Mouse (Mus musculus) embryo, embryonic 9.5 days (tissue): Measurements from ENCODE around the gene Sppl3.
"Not testable (repeated sequence)": the region's sequence is repeated elsewhere in the genome, so short reads cannot be mapped to it uniquely, and the experiment has no call there.

Source experiments
- DNase-seq: peaks from one replicate; pipeline ENCODE4 v3.0.0-alpha.2; 2017; ENCODE audit errors: extremely low spot score

Sppl3 gene

DNA sequence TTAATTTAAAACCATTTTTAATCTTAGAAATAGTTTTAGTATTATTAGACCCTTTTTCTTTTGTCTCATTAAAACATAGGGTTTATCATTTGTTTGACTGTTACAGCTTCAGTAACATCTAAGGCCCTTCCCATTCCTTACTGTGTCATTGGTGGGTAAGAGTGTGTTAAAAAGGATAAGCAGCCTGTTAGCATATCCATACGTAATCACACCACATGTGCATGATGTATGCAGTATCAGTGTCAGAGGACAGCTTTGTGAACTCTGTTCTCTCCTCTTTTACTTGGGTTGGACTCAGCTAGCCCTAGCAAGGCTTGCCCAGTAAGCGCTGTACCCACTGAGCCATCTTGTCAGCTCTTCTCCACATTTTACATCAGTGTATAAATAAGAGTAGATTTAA, 26.2 kb downstream of the Sppl3 start:
- no peak for DNase-seq

DNA sequence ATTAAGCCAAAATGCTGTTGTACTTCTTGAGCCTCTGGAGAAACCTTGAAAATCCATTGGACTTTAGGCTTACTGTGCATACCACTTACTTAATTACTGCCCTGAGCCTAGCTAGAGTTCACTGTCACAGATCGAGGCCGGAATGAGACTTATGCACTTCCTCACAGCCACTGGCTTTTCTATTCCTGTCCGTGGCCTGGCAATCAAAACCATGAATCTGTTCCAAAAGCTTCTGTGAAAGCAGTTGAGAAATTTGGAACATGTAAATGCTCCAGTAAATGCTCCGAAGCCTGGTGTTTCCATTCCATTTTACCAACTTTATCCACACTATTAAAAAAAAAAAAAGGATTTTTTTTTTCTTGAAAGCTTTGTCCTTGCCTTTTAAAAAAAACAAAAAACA, 29.8 kb downstream of the Sppl3 start:
- DNase-seq, result no peak

DNA sequence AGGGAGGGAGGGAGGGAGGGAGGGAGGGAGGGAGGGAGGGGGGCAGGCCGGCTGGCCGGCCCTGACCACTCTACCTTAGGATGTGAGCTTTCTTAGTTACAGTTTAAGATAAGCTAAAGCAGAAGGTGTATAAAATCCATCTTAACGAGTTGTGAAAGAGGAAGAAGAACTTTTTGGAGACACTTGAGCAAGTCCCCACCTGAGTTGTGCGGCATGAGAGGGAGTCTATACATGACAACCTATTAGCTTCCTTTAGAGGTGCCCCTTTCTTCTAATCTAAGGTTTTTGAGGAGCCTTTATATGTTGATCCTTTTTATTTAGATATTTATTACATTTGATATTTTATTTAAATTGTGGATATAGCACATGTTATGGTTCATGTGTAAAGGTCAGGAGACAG, 32.7 kb downstream of the Sppl3 start:
- DNase-seq, result no peak

DNA sequence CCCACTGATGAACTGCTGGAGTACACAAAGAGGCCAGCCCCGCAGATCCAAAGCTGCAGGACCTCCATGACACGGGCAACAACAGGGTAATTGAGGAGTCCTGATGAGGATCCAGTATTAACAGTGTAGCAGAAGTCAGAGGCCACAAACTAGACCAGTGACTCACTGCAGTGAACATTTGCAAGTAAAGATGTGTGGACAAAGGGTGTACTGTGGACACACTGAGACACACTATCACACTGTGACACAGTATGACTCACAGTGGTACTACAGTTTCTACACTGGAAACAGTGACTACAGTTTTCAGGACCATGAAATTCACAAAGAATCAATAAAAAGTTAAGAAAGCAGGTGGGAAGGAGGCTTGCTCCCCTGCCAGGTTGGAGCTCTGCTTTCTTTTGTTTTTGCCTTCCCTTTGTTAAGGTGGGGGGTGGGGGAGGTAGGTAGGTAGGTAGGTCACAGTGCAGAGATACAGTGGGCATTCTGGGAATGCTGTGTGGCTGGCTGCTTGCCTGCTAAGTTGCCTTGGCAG, 34.3 kb downstream of the Sppl3 start:
- no peak for DNase-seq

DNA sequence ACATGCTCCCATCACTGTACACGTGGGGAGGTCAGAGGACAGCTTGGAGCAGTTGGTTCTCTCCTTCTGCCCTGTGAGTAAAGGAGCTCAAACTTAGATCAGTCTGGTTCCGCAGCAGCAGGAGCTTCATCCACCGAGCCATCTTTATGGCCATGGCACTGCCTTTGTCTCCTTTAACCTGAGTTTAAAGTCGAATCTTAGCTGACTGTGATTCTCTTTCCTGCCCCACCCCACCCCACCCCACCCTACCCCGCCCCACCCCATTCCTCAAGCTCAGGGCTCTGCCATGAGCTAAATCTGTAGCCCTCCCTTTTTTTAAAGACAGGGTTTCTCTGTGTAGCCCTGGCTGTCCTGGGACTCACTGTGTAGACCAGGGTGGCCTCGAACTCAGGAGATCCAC, 38.8 kb downstream of the Sppl3 start:
- no peak for DNase-seq

DNA sequence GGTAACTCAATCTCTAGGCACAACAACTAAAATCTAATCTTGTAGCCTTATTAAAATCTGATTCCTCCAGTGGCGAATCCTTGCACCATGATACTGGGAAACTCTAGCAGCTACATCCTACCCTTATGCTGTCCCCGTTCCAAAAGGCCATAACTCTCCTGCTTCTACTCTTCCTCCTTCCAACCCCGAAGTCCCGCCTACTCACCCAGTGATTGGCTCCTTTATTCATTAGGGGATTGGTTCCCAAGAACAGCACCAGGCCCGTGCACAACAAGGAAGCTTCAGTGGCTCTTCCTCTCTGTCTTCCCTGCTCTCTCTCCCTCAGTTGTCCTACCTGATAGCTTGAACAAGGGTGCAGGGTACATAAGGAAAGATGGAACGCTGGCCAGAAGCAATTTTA, 39.8 kb downstream of the Sppl3 start:
- DNase-seq, result no peak

DNA sequence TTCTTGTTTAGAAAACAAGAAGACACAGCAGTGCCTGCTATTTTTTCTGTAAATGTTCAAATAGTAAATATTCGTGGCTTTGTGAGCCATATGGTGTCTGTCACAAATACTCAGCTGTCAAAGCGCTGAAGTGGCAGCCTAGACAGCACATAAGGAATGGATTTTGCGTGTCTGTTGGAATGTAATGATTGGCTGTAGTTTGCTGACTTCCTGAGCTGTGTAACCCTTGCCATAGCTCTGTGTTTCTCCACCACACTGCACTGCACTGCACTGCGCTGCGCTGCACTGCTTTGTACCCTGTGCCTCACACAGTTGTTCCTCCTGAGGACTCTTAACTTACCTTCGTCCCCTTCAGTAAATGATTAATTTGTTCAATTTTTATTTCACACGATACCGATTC, 41.6 kb downstream of the Sppl3 start:
- DNase-seq, result no peak

DNA sequence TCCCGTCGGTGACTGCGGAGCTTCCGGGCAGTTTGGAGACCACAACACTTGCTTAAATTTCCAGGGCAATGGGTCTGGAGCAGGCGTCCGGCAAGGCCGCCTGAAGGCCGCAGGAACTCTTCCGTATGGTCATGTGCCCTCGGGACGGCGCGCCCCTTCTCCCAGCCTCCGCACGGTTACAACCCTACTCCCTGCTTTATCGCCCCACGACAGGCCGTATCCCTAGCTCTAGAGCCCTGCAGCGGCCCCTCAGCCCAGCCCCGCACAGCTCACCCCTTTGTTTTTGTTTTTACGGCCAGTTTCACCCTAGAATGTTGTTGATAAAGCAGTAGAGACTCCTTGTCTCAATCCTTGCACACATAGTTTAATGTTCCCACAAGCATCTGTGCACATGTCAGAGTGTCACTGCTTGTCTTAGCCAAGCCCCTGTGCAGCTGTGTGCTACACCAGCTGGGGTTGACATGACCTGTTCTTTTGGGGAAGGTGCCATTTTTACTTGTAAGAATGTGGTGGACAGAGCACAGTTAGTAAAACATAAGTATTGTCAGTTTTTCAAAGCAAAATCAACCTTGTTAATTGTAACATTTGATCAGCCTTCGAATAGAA, 43.0 kb downstream of the Sppl3 start:
- no peak for DNase-seq

DNA sequence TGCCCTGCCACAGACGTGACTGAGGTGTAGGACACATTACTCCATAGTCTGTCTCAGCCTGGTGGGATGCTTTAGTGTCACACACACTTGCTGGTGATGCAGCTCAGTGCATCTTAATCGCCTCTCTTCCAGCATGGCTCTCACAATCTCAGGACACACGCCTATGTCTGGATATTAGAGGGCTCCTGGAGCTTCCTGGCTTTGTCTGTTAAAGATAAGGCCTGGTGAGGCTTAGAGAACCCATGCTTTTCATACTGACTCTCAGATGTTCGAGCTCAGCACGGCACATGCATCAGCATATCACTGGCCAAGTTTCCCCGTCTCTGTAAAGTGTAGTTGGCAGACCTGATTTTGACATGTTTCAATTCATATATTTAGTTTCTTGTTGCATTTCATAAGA, 44.5 kb downstream of the Sppl3 start:
- DNase-seq, result no peak

DNA sequence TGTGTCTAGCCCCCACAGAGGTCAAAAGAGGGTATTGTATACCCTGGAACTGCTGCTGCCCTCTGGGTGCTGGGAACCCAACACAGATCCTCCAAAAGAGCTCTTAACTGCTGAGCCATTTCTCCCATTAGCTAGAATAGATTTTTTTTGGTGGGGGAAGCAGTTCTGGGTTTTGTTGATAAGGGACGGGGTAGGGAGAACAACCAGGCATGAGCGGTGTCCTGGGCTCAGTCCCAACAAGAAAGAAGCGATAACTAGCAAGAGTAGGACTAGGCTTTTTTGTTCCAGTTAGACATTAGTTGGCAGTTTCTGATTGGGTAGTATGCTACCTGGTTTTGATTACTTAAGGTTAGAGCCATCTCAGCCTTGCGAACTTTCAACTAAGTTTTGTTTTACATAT, 46.2 kb downstream of the Sppl3 start:
- DNase-seq, result no peak

DNA sequence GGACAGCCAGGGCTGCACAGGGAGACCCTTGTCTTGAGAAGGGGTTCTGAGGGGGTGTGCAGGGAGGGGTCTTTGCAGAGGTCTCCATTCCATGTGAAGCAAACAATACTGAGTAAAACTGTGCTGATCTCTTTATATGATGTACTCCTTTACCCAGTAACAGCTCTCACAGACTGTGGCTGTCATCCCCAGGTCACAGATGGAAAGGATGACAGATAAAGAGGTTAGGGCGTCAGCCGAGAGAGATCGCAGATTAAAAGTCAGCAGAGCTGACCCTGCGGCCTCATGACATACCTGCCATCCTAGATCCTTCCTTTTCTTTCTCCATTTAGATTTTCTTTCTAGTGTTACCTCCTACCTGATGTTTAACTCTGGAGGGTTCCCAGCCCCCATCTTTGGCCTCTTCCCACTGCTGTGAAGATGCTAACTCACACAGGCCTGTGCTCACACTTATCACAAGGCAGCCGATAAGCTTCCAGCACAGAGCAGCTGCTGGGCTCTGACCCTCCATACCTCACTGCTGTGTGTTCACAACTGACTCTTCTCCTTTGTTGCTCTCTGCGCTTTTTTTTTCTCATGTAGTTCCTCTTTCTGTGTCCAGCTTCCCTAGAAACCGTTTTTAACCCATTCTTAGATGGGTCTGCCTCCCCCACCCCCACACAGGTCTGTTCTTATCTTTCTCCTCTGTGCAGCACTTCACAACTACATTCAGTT, 47.8 kb downstream of the Sppl3 start:
- DNase-seq, result no peak

DNA sequence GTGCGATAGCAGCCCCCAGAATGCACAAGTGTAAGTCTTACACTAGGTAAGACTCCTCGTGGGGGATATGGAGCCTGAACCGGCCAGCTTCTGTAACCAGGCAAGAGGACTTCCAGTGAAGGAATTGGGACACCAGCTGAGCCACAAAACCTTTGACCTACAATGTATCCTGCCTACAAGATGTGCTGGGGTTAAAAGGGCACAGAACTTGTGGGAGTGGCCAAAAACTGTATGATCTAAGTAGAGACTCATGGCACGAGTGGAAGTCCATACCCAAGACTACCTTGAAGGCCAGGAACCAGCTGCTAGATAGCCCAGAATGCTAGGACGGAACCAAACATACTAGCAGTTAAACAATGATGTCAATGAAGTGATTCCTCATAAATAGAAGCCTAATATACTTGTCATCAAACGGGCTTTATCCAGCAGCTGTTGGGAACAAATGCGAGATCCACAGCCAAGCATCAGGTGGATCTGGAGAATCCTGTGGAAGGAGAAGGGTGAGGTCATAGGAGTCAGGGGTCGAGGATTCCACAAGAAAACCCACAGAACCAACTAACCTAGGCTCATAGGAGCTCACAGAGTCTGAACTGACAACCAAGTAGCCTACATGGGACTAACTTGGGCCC, 49.2 kb downstream of the Sppl3 start:
- no peak for DNase-seq

DNA sequence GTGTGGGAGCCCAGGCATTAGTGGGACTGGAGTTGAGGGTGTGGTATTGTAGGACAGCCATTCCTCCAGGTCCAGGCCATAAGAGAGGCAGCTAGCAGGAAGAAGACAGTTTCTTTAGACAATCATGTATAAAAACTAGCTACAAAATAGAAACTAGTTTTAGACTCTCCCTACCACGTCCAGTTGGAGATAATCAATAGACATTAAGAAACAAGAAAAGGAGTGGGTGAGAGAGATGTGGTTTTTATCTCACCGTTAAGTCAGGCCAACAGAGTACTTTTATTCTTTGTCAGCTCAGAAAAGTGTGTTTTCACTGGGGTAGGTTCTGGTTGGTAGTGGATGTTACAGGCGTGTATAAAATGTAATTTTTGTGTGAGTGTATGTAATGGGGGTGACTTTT, 50.0 kb downstream of the Sppl3 start:
- no peak for DNase-seq

DNA sequence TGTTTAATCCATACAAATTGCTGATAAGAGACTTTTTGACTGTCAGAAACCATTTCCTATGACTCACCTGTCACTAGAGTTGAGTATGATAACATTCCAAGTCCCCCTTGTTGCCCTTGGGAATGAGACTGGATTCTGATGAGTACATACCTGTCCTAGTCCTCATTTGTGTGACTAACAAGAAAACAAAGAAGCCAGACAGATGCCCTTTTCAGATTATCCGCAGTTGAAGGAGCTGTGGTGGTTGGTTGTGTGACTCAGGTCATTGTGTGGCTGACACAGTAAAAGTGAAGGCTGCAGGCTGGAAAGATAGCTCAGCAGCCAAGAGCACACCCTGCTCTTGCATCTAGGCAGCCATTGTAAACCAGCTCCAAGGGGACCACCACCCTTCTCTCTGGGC, 51.6 kb downstream of the Sppl3 start:
- DNase-seq, result no peak

DNA sequence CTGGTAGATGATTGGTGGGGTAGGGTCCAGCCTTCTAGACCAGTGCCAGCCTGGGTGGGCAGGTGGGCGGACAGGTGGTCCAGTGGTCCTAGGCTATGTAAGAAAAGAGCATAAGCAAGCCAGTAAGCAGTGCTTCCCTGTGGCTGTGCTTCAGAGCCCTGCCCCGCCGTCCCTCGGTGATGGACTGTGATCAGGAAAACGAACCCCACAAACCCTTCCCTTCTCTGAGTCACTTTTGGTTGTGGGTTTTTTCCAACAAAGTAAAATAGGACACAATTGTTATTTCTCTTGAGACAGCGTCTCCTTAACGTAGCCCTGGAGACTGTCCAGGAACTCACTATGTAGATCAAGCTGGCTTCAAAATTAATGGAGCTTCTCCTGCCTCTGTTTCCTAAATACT, 52.5 kb downstream of the Sppl3 start:
- DNase-seq, result no peak

DNA sequence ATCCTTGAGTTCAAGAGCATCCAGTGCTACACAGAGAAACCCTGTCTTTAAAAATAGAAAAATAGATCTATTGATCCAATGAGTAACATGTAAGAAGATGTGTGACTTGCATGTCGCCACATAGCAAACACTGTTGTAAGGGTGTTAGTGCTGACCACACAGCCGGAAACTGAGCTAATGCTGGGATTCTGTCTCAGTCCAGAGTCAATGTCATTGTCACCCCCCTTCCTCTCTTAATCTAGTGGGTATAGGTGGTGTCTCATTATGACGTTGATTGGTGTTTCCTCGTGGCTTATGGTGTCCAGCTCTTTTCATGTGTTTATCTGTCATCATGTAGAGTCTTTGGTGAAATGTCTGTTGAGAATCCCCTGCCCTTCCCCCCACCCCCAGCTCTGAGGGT, 55.3 kb downstream of the Sppl3 start:
- no peak for DNase-seq

DNA sequence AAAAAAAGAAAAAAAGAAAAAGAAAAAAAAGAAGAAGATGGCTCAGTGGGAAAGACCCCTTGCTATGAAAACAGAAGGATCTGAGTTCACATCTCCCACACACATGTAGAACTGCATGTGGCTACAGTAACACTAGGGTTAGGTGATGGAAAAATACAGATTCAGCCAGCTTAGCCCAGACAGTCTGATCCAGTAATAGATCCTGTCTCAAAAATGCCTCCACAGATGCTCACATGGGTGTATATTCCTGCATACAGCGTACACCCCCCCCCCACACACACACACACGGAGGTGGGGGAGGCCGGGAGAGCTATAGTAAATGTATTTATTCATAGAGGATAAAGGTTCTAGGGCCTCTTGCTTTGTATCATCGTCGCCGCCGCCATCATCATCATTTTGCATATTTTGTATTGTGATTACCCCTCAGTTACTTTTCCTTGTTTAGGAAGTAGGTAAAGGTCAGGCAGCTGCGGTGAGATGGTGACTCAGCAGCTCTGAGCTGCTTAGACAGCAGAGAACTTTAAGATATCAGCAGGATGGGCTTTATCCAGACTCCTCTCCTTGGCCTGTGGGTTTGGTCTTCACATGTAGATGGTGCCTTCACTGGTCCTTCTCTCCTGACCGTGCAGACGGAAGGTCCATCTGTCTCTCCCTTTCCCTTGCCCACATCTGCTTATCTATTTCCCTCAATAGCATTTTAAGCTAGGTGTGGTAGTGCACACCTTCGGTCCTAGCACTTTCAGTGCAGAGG, 57.9 kb downstream of the Sppl3 start:
- DNase-seq, result no peak

DNA sequence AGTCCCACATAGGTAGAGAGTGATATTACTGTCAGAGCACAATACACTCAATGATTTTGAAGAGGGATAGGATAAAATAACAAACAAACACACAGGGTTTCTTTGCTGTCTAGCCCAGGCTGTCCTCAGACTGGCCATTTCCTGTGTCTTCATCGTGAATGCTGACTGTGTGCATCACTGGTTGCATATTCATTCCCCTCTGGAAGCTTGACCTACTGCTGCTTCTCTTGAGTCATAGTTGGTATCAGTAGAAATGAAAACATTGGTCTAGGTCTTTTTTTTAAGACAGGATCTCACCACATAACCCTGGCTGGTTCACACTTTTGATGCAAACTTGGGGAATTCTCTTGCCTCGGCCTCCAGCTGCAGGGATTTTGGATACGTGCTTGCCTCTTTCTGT, 58.7 kb downstream of the Sppl3 start:
- DNase-seq, result no peak

DNA sequence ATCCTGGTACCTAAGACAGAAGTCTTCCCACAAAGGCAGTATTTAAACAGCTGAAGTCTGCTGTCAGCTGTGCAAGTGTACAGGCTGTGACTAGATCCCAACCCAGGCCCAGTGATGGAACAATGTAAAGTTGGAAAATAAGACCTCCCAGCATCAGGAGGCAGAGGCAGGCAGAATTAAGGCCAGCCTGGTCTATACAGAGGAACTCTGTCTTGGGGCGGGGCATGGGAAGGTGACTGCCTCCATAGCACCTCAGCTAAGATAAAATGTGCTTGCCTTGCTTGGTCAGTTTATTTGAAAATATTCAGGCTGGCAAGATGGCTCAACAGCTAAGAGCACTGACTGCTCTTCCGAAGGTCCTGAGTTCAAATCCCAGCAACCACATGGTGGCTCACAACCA, 59.5 kb downstream of the Sppl3 start:
- DNase-seq, result no peak

DNA sequence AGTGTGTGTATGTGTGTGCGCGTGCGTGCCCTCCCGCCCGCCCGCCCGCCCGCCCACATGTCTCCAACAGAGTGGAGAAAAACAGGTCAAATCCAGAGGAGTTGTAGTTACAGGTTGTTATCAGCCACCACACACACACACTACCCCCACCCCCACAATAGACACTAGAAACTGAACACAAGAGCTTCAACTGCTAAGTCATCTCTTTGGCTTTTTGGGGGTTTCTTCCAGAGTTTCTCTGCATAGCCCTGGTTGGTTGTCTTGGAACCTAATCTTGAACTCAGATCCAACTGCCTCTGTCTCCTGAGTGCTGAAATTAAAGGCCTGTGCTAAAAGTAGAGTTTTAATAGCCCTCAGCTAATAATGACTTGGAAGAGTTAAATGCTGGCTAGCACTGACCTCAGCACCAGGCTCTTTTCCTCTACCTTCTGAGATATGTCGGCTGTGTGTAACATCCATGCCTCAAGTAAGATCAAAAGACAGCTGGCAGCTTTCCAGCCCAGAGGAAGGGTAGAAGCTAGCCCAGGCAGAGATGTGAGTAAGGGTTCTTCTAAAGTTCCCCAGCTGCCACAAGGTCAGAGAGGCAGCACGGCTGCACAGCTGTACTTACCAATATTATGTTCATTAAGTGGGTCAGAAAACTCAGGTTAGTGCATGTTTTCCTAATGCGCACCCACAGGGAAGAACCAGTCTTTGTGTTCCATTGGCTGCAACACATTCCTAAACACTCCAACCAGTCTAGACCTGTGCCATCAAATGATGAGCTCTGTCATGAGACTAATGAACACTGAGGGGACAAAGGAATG, 60.4 kb downstream of the Sppl3 start:
- no peak for DNase-seq

DNA sequence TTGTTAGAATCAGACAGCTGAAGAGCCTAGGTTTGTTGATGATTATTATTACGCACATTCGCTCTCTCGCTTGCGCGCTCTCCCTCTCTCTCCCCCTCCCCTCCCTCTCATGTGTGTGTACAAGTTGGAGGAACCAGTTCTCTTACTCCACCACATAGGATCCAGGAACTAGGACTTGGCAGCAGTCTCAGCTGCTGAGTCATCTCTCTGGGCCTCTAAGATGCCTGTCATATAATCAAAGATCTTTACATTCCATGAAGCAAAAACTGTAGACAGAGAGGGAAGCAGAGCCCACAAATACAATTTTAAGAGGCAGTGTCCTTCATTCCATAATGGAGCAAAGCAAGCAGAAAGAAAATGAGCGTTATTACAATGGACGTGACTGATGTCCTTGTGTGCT, 61.2 kb downstream of the Sppl3 start:
- DNase-seq, result no peak

DNA sequence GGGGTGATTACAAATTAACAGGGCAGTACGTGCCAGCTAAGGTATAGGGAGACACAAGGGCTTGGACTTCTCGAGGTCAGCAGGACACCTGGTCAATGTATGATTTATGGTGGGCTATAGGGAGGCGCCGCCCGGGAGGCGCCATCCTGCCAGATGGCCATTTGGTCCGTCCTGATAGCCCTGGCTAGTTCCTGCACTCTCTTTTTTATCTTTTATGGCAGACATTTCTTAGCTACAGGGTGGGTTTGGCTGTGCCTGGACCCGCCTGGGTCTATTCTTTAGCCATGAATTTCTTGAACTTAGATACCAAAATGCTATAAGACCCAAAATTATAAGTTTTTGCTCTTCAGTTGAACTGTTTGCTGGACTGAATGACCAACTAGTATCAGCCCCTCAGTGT, 62.4 kb downstream of the Sppl3 start:
- not testable (repeated sequence) for DNase-seq
